Mouse (Mus musculus): Measurements from ENCODE around the gene Wdr4. TPM values are rescaled to one million over a fixed set of nuclear protein-coding genes. Genes with fewer than 3 reads are reported as not detected.
"Not testable (repeated sequence)": the region's sequence is repeated elsewhere in the genome, so short reads cannot be mapped to it uniquely, and the experiment has no call there.

The Wdr4 gene
- polyA plus RNA-seq, 1 experiment from 2014 or later = 43.7 TPM

DNA sequence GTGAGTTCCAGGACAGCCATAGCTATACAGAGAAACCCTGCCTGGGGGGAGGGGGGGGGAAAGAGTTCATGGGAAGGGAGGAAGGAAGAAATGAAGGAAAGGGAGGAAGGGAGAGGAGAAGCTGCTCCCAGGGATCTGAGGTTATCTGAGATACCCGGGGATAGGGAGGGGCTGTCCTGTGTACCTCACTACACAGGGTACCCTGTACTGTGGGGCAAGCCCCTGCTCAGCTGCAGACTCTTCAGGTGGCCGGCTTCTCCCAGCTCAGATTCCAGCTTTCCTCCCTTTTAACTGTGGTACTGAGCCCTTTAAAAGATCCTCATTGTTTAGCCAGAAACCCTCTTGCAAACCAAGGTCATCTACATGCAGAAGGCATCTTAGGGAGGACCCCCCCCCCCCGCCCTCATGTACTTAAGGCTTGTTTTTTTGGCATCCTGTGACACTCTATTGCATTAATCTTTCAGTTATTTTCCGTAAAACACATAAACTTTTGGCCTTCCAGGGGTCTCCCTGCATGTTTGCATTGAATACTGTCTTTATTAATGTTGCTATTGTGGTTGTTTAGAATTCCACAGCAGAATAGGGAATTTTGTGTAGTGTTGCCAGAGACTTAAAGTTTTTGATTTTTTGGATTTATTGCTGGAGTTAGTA lies 21.2 kb upstream of the Wdr4 start:
- WGBS = 55% methylated on average over 4 of the region's 4 CpGs
- no peak overlapping the region for H3K27ac ChIP-seq (ENCODE audit: low read length)
- peaks cover 7% of the 10 kb centered on the region; the same call in 1 of the 2 replicates for H3K4me1 ChIP-seq (ENCODE audit: control insufficient read depth, insufficient read depth, low read length)
- no peaks in the 10 kb centered on the region for H3K36me3 ChIP-seq (ENCODE audit: control insufficient read depth, insufficient read depth, low read length)
- ATAC-seq = no peak
- no peaks in the 10 kb centered on the region for H3K27me3 ChIP-seq (ENCODE audit: control insufficient read depth, insufficient read depth, low read depth, low read length)
- H3K4me2 ChIP-seq (ENCODE audit: low read length) = no peak overlapping the region
- H3K9ac ChIP-seq (ENCODE audit: low read depth, low read length) = no peak overlapping the region
- no peaks in the 10 kb centered on the region for H3K9me3 ChIP-seq (replicated peaks; ENCODE audit: control insufficient read depth, low read length, poor library complexity, severe bottlenecking)
- no peak overlapping the region for H3K4me3 ChIP-seq (ENCODE audit: low read depth, low read length)

DNA sequence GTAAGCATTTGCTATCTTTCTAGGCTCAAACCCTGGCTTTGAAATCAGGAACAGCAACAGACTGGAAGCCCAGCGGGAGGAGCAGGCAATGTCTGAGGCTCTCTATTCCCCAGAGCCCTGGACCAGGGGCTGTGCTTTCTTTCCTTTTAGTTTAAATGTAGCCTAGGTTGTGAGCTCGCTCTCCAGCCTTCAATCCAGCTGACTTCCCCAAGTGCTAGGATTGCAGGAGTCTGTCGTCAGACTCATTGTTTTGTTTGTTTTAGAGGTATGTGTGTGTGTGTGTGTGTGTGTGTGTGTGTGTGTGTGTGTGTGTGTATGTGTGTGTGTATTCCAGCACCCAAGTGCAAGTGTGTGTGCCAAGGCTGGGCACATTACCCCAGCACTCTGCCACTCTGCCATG lies 20.3 kb upstream of the Wdr4 start:
- Histone ChIP-seq H3K36me3 (ENCODE audit: control insufficient read depth, insufficient read depth, low read length) (no peaks in the 10 kb centered on the region), H3K4me1 (ENCODE audit: control insufficient read depth, insufficient read depth, low read length) (peaks cover 15% of the 10 kb centered on the region), H3K27me3 (ENCODE audit: control insufficient read depth, insufficient read depth, low read depth, low read length) (no peaks in the 10 kb centered on the region), H3K4me3 (ENCODE audit: low read depth, low read length) (no peak overlapping the region), H3K9me3 (replicated peaks; ENCODE audit: control insufficient read depth, low read length, poor library complexity, severe bottlenecking) (no peaks in the 10 kb centered on the region), H3K27ac (ENCODE audit: low read length) (no peak overlapping the region), H3K4me2 (ENCODE audit: low read length) (no peak overlapping the region), H3K9ac (ENCODE audit: low read depth, low read length) (no peak overlapping the region)
- ATAC-seq = no peak
- WGBS = 56% methylated on average over 3 of the region's 3 CpGs

DNA sequence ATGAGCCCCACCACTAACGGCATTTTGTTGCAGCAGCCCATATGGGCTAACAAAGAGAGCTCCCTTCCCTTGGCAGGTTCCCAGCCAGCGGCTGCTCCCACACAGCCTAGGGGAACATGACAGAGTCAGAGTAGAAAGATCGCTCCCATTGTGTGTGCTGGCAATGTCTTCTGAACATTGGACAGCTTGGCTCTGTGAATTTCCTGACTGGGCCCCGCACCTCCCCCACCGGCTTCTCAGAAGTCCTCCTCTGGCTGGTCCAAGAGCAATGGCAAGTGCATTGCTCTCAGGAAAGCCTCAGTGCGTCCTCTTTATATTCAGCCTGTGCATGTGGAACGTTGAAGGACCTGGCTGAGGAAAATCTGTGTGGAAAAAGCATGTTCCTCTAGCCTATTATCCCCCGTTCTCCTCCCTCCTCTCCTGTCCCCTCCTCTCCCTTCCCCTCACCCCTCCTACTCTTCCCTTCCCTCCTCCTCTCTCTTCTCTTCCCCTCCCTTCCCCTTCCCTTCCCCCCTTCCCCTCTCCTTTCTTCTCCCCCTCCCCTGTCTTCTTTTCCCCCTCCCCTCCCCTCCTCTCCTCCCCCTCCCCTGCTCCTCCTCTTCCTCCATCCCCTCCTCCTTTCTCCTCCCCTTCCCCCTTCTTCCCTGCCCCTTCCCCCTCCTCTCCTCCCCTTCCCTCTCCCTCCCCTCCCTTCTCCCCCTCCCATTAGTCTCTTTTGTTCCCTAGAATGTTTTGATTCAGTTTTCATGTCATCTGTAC lies 16.3 kb upstream of the Wdr4 start:
- H3K4me1 ChIP-seq (ENCODE audit: control insufficient read depth, insufficient read depth, low read length) = peaks cover 13% of the 10 kb centered on the region
- peak overlapping the region; percentile 49; the same call in 1 of the 2 replicates for H3K9ac ChIP-seq (ENCODE audit: low read depth, low read length)
- H3K9me3 ChIP-seq (replicated peaks; ENCODE audit: control insufficient read depth, low read length, poor library complexity, severe bottlenecking) = no peaks in the 10 kb centered on the region
- H3K27me3 ChIP-seq (ENCODE audit: control insufficient read depth, insufficient read depth, low read depth, low read length) = no peaks in the 10 kb centered on the region
- 16% methylated on average over 8 of the region's 8 CpGs for WGBS
- no peak overlapping the region for H3K4me3 ChIP-seq (ENCODE audit: low read depth, low read length)
- ATAC-seq = peak; percentile 87
- H3K4me2 ChIP-seq (ENCODE audit: low read length) = peak overlapping the region; percentile 17; the same call in 1 of the 2 replicates
- peaks cover 9% of the 10 kb centered on the region; the same call in 1 of the 2 replicates for H3K36me3 ChIP-seq (ENCODE audit: control insufficient read depth, insufficient read depth, low read length)
- peak overlapping the region; percentile 87 for H3K27ac ChIP-seq (ENCODE audit: low read length)

DNA sequence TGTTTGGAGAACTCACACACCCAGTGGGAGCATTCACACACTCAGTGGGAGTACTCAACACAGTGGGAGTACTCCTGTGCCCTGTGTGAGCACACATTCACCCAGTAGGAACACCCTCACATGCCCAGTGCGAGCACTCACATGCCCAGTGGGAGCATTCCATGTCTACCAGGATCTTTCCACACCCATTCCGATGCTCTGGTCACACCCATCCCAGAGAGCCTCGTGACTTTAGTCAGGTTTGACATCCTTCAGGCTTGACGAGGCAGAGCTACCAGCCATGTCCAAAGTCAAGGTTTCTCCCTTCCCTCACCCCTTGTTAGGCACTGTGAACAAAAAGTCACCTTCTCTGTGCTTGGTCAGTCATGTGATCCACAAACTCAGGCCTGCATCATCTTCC lies 15.6 kb upstream of the Wdr4 start:
- peak; percentile 59 for ATAC-seq
- Histone ChIP-seq H3K9ac (ENCODE audit: low read depth, low read length) (peak overlapping the region; percentile 49; the same call in 1 of the 2 replicates), H3K4me1 (ENCODE audit: control insufficient read depth, insufficient read depth, low read length) (peaks cover 13% of the 10 kb centered on the region), H3K27me3 (ENCODE audit: control insufficient read depth, insufficient read depth, low read depth, low read length) (no peaks in the 10 kb centered on the region), H3K4me3 (ENCODE audit: low read depth, low read length) (no peak overlapping the region), H3K27ac (ENCODE audit: low read length) (peak overlapping the region; percentile 87), H3K9me3 (replicated peaks; ENCODE audit: control insufficient read depth, low read length, poor library complexity, severe bottlenecking) (no peaks in the 10 kb centered on the region), H3K36me3 (ENCODE audit: control insufficient read depth, insufficient read depth, low read length) (peaks cover 14% of the 10 kb centered on the region; the same call in 1 of the 2 replicates), H3K4me2 (ENCODE audit: low read length) (peak overlapping the region; percentile 17; the same call in 1 of the 2 replicates)
- 70% methylated on average over 4 of the region's 4 CpGs for WGBS

GRCm38 (mm10) chr17:31532331-31532730 lies 12.6 kb upstream of the Wdr4 start:
- Histone ChIP-seq H3K36me3 (ENCODE audit: control insufficient read depth, insufficient read depth, low read length) (peaks cover 29% of the 10 kb centered on the region), H3K4me1 (ENCODE audit: control insufficient read depth, insufficient read depth, low read length) (peaks cover 15% of the 10 kb centered on the region)
- not testable (repeated sequence) for ATAC-seq; H3K9ac ChIP-seq (ENCODE audit: low read depth, low read length); H3K27ac ChIP-seq (ENCODE audit: low read length); H3K4me3 ChIP-seq (ENCODE audit: low read depth, low read length); H3K4me2 ChIP-seq (ENCODE audit: low read length); H3K9me3 ChIP-seq (replicated peaks; ENCODE audit: control insufficient read depth, low read length, poor library complexity, severe bottlenecking); H3K27me3 ChIP-seq (ENCODE audit: control insufficient read depth, insufficient read depth, low read depth, low read length)
- WGBS = 97% methylated on average over 3 of the region's 4 CpGs

DNA sequence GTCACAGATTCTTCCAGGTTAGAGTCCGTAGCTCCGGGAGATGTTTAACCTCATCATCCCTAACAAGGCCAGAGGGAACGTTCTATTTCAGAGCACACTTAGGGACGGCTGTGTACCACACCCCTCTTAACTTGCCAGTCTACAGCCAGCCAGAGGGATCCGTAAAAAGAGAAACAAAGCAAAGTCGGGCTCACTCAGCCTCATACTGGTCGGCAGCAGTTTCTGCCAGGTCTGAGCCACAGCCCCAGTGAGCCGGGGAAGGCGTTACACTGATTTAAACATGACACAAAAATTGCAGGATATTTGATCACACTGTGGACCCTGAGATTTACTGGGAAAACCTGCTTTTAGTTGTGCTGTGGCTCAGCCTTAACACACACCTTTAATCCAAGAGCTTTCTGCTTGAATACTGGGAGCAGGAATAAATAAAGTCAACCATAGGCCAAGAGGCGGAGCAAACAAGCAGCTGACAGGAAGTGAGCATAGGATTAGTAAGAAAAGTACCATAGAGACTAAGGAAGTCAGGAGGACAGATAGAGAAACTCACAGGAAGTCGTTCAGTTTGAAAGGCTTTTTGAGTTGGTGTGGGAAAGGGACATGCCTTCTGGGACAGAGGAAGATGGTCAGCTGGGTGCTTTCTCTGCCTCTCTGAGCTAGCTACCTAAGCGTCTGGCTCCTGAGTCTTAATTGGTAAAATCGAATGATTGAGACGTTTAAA lies 11.8 kb upstream of the Wdr4 start:
- ATAC-seq = no peak
- peaks cover 33% of the 10 kb centered on the region for H3K36me3 ChIP-seq (ENCODE audit: control insufficient read depth, insufficient read depth, low read length)
- no peak overlapping the region for H3K4me3 ChIP-seq (ENCODE audit: low read depth, low read length)
- no peaks in the 10 kb centered on the region for H3K9me3 ChIP-seq (replicated peaks; ENCODE audit: control insufficient read depth, low read length, poor library complexity, severe bottlenecking)
- no peak overlapping the region for H3K4me2 ChIP-seq (ENCODE audit: low read length)
- H3K9ac ChIP-seq (ENCODE audit: low read depth, low read length) = no peak overlapping the region
- H3K27ac ChIP-seq (ENCODE audit: low read length) = no peak overlapping the region
- 88% methylated on average over 14 of the region's 14 CpGs for WGBS
- peaks cover 15% of the 10 kb centered on the region for H3K4me1 ChIP-seq (ENCODE audit: control insufficient read depth, insufficient read depth, low read length)
- H3K27me3 ChIP-seq (ENCODE audit: control insufficient read depth, insufficient read depth, low read depth, low read length) = no peaks in the 10 kb centered on the region

DNA sequence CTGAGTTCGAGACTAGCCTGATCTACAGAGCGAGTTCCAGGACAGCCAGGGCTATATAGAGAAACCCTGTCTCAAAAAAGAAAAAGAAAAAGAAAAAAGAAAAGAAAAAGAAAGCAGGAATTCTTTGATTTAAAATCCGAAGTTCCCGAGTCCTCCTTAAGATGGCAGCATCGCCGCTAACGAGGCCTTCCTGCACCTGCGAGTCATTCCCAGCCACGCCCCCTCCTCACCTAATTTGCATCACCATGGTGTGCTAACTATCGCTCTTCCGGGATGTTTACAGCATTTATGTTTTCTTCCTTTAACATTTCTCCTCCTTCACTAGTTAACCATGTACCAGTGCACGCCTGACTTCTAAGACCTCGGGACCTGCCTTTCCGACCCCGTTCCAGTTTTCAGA lies 9.5 kb upstream of the Wdr4 start:
- H3K4me1 ChIP-seq (ENCODE audit: control insufficient read depth, insufficient read depth, low read length) = 0 out of 2 replicates have a peak, but pooled peaks cover 2% of the 10 kb centered on the region
- H3K27ac ChIP-seq (ENCODE audit: low read length) = no peak overlapping the region
- H3K4me3 ChIP-seq (ENCODE audit: low read depth, low read length) = no peak overlapping the region
- no peaks in the 10 kb centered on the region for H3K9me3 ChIP-seq (replicated peaks; ENCODE audit: control insufficient read depth, low read length, poor library complexity, severe bottlenecking)
- 0 out of 2 replicates have a peak overlapping the region, but pooled peaks have one; percentile 8 for H3K4me2 ChIP-seq (ENCODE audit: low read length)
- peaks cover 33% of the 10 kb centered on the region for H3K36me3 ChIP-seq (ENCODE audit: control insufficient read depth, insufficient read depth, low read length)
- ATAC-seq = no peak
- WGBS = 23% methylated on average over 15 of the region's 15 CpGs
- no peaks in the 10 kb centered on the region for H3K27me3 ChIP-seq (ENCODE audit: control insufficient read depth, insufficient read depth, low read depth, low read length)
- no peak overlapping the region for H3K9ac ChIP-seq (ENCODE audit: low read depth, low read length)

- H3K4me2 ChIP-seq (ENCODE audit: low read length) = no peak overlapping the region
- H3K4me3 ChIP-seq (ENCODE audit: low read depth, low read length) = no peak overlapping the region
- H3K4me1 ChIP-seq (ENCODE audit: control insufficient read depth, insufficient read depth, low read length) = peaks cover 19% of the 10 kb centered on the region
- H3K9ac ChIP-seq (ENCODE audit: low read depth, low read length) = no peak overlapping the region
- WGBS = 100% methylated on average over 3 of the region's 3 CpGs
- ATAC-seq = no peak
- no peak overlapping the region for H3K27ac ChIP-seq (ENCODE audit: low read length)
- H3K9me3 ChIP-seq (replicated peaks; ENCODE audit: control insufficient read depth, low read length, poor library complexity, severe bottlenecking) = no peaks in the 10 kb centered on the region
- no peaks in the 10 kb centered on the region for H3K27me3 ChIP-seq (ENCODE audit: control insufficient read depth, insufficient read depth, low read depth, low read length)
- peaks cover 23% of the 10 kb centered on the region for H3K36me3 ChIP-seq (ENCODE audit: control insufficient read depth, insufficient read depth, low read length)
Measured at GRCm38 (mm10) chr17:31525816-31526215, 6.0 kb upstream of the Wdr4 start.

Measured in midbrain, embryonic 16.5 days (tissue).